Mouse (Mus musculus): ENCODE measurements around the gene F13b. TPM values are rescaled to one million over a fixed set of nuclear protein-coding genes. Genes with fewer than 3 reads are reported as not detected.

The F13b gene
- under 1 TPM in 1 of 2 experiments, not detected in 1; 0.37 TPM for total RNA-seq (2021)
- polyA plus RNA-seq (2012; rRNA removed), result 0.03 TPM in 1 of 2 replicates, not detected in the other
- long read RNA-seq, result 0 reads

GRCm38 (mm10) chr1:139501258-139501752 lies at the start of gene F13b:
Gene F13b, plus strand, starts transcription at chr1:139501702.
- no peak for DNase-seq

GRCm38 (mm10) chr1:139454340-139455225 lies 46.9 kb upstream of the F13b start, which contains the start of gene Aspm:
Gene Aspm, plus strand, starts transcription at chr1:139454772.
- DNase-seq, result peak; percentile 93

GRCm38 (mm10) chr1:139455226-139455869 lies 46.2 kb upstream of the F13b start:
- no peak for DNase-seq

GRCm38 (mm10) chr1:139460807-139461206 lies 40.7 kb upstream of the F13b start:
- no peak for DNase-seq

- no peak for DNase-seq
Observed at GRCm38 (mm10) chr1:139465936-139466335, 35.6 kb upstream of the F13b start.

- DNase-seq, result no peak
Observed at GRCm38 (mm10) chr1:139478898-139479297, 22.6 kb upstream of the F13b start.

- DNase-seq, result no peak
Observed at GRCm38 (mm10) chr1:139480246-139480645, 21.3 kb upstream of the F13b start.

GRCm38 (mm10) chr1:139481146-139481545 lies 20.4 kb upstream of the F13b start:
- no peak for DNase-seq

GRCm38 (mm10) chr1:139494630-139495029 lies 6.9 kb upstream of the F13b start:
- DNase-seq, result no peak

- DNase-seq, result no peak
Observed at GRCm38 (mm10) chr1:139495408-139495807, 6.1 kb upstream of the F13b start.

- DNase-seq, result peak; percentile 7
Observed at GRCm38 (mm10) chr1:139496212-139496611, 5.3 kb upstream of the F13b start.

GRCm38 (mm10) chr1:139499751-139500150 lies 1.8 kb upstream of the F13b start:
- no peak for DNase-seq

- DNase-seq, result no peak
Observed at GRCm38 (mm10) chr1:139514556-139514955, 13.1 kb downstream of the F13b start.

- DNase-seq, result no peak
Observed at GRCm38 (mm10) chr1:139548536-139548935, 47.0 kb downstream of the F13b start.

- DNase-seq, result no peak
Observed at GRCm38 (mm10) chr1:139551311-139551710, 49.8 kb downstream of the F13b start.

GRCm38 (mm10) chr1:139560024-139560423 lies 58.5 kb downstream of the F13b start, which contains the start of gene Cfhr1:
Gene Cfhr1, minus strand, starts transcription at chr1:139560272.
- no peak for DNase-seq

Other genes with a start within 250 kb of the F13b start
- gene Crb1, start 124.6 kb upstream of the F13b start, total RNA-seq (2021), result not detected
- gene Crb1, start 124.6 kb upstream of the F13b start, polyA plus RNA-seq (2012; rRNA removed), result not detected in 2 replicates
- gene Zbtb41, start 79.4 kb upstream of the F13b start, total RNA-seq (2021), result 10 to 100 TPM; 31.8 to 43.9 TPM
- 0.89 and 1.5 TPM in 2 replicates for gene Zbtb41, start 79.4 kb upstream of the F13b start, polyA plus RNA-seq (2012; rRNA removed)
- 1 to 10 TPM in 1 of 2 experiments, under 1 TPM in 1; 0.83 to 1.8 TPM for gene Aspm, start 46.9 kb upstream of the F13b start, total RNA-seq (2021)
- 0.10 and 0.15 TPM in 2 replicates for gene Aspm, start 46.9 kb upstream of the F13b start, polyA plus RNA-seq (2012; rRNA removed)
- gene Cfhr1, start 58.6 kb downstream of the F13b start, total RNA-seq (2021), result under 1 TPM in 1 of 2 experiments, not detected in 1; 0.37 TPM
- not detected in 2 replicates for gene Cfhr1, start 58.6 kb downstream of the F13b start, polyA plus RNA-seq (2012; rRNA removed)

Measured in adrenal gland, adult 2 months (tissue).